Mouse (Mus musculus) MEL (cell line): ENCODE measurements around the gene Gm45808. TPM values are rescaled to one million over a fixed set of nuclear protein-coding genes. Genes with fewer than 3 reads are reported as not detected.
"Not testable (repeated sequence)": the region's sequence is repeated elsewhere in the genome, so short reads cannot be mapped to it uniquely, and the experiment has no call there.

ENCODE experiments used
- DNase-seq: peaks from one replicate; pipeline ENCODE4 v3.0.0; 2011; ENCODE audit warnings: low read depth, low spot score
- H3K27ac ChIP-seq: 2 replicates; pipeline ENCODE4 v1.5.1; 2012; ENCODE audit warnings: low read depth, mild to moderate bottlenecking, control low read depth, low read length, moderate library complexity; ENCODE audit not compliant: control insufficient read depth
- H3K27me3 ChIP-seq, 2 experiments: fragments of 150-350 bp in 1 of 2; sonication (generic) in 1 of 2; 2 replicates each; pipeline ENCODE4 v1.6.1; 2012; ENCODE audit warnings: low read length in 2 of 2, mild to moderate bottlenecking in 2 of 2, improper control_type of control experiment in 1 of 2, moderate library complexity in 1 of 2; ENCODE audit not compliant: insufficient read depth in 2 of 2, control insufficient read depth in 1 of 2
- H3K36me3 ChIP-seq, 2 experiments: 2 replicates each; pipeline ENCODE4 v1.6.1; 2012 to 2014; ENCODE audit warnings: low read length in 2 of 2, improper control_type of control experiment in 1 of 2, inconsistent platforms in 1 of 2, mild to moderate bottlenecking in 1 of 2; ENCODE audit not compliant: insufficient read depth in 2 of 2, control insufficient read depth in 1 of 2
- H3K4me1 ChIP-seq, 2 experiments: fragments of 150-350 bp in 1 of 2; sonication (generic) in 1 of 2; 2 replicates each; pipeline ENCODE4 v1.6.1; 2012; ENCODE audit warnings: low read length in 2 of 2, improper control_type of control experiment in 1 of 2, mild to moderate bottlenecking in 1 of 2; ENCODE audit not compliant: insufficient read depth in 2 of 2, control insufficient read depth in 1 of 2
- H3K4me3 ChIP-seq, 2 experiments: fragments of 150-350 bp in 1 of 2; sonication (generic) in 1 of 2; 2 replicates each; pipeline ENCODE4 v1.5.1; 2012; ENCODE audit warnings: low read depth in 2 of 2, low read length in 2 of 2, mild to moderate bottlenecking in 2 of 2, moderate library complexity in 2 of 2, control low read depth in 1 of 2, improper control_type of control experiment in 1 of 2; ENCODE audit not compliant: control insufficient read depth in 1 of 2, insufficient read depth in 1 of 2
- H3K79me2 ChIP-seq: 2 replicates; pipeline ENCODE4 v1.6.1; 2012; ENCODE audit warnings: mild to moderate bottlenecking, low read length, moderate library complexity; ENCODE audit not compliant: control insufficient read depth, poor library complexity, insufficient read depth
- H3K9ac ChIP-seq: 2 replicates; pipeline ENCODE4 v1.6.1; 2012; ENCODE audit warnings: low read depth, mild to moderate bottlenecking, control low read depth, low read length, moderate library complexity; ENCODE audit not compliant: control insufficient read depth, poor library complexity, severe bottlenecking
- H3K9me3 ChIP-seq: fragments of 150-350 bp; sonication (generic); replicated peaks from 2 replicates; pipeline ENCODE4 v1.6.1; 2012; ENCODE audit warnings: mild to moderate bottlenecking, low read length, improper control_type of control experiment, moderate library complexity; ENCODE audit not compliant: insufficient read depth
- CHD1 ChIP-seq: IDR thresholded peaks from 2 replicates; pipeline ENCODE4 v1.6.1; 2012; ENCODE audit warnings: low read depth, mild to moderate bottlenecking, inconsistent platforms, low read length, improper control_type of control experiment
- CHD2 ChIP-seq: IDR thresholded peaks from 2 replicates; pipeline ENCODE4 v1.6.1; 2011; ENCODE audit warnings: low read length, improper control_type of control experiment
- ELF1 ChIP-seq: IDR thresholded peaks from 2 replicates; pipeline ENCODE4 v1.6.1; 2014; ENCODE audit warnings: low read depth, mild to moderate bottlenecking, inconsistent platforms, low read length, improper control_type of control experiment, moderate library complexity
- EP300 ChIP-seq, 2 experiments: IDR thresholded peaks; 2 replicates each; pipeline ENCODE4 v1.6.1; 2011; ENCODE audit warnings: improper control_type of control experiment in 2 of 2, low read length in 2 of 2, low read depth in 1 of 2, mild to moderate bottlenecking in 1 of 2
- MAZ ChIP-seq: IDR thresholded peaks from 2 replicates; pipeline ENCODE4 v1.6.1; 2012; ENCODE audit warnings: low read depth, mild to moderate bottlenecking, inconsistent platforms, low read length, improper control_type of control experiment
- MYC ChIP-seq: IDR thresholded peaks from 2 replicates; pipeline ENCODE4 v1.6.1; 2011; ENCODE audit warnings: low read depth, mild to moderate bottlenecking, low read length, improper control_type of control experiment, moderate library complexity
- POLR2A ChIP-seq, 2 experiments: IDR thresholded peaks; 2 replicates each; pipeline ENCODE4 v1.6.1; 2011 to 2012; ENCODE audit warnings: low read length in 2 of 2, mild to moderate bottlenecking in 2 of 2, control low read depth in 1 of 2, improper control_type of control experiment in 1 of 2, low read depth in 1 of 2, moderate library complexity in 1 of 2; ENCODE audit not compliant: control insufficient read depth in 1 of 2, insufficient read depth in 1 of 2, poor library complexity in 1 of 2
- RAD21 ChIP-seq: IDR thresholded peaks from 2 replicates; pipeline ENCODE4 v1.6.1; 2011; ENCODE audit warnings: mild to moderate bottlenecking, low read depth, low read length, improper control_type of control experiment
- RCOR1 ChIP-seq: IDR thresholded peaks from 2 replicates; pipeline ENCODE4 v1.6.1; 2012; ENCODE audit warnings: low read depth, mild to moderate bottlenecking, inconsistent platforms, low read length, improper control_type of control experiment
- SIN3A ChIP-seq: IDR thresholded peaks from 2 replicates; pipeline ENCODE4 v1.6.1; 2012; ENCODE audit warnings: low read length, improper control_type of control experiment, inconsistent platforms
- SMC3 ChIP-seq: IDR thresholded peaks from 2 replicates; pipeline ENCODE4 v1.6.1; 2011; ENCODE audit warnings: low read depth, low read length, improper control_type of control experiment
- TBP ChIP-seq: IDR thresholded peaks from 2 replicates; pipeline ENCODE4 v1.8.0; 2011; ENCODE audit warnings: low read depth, low read length, improper control_type of control experiment
- TCF12 ChIP-seq: IDR thresholded peaks from 2 replicates; pipeline ENCODE4 v1.6.1; 2014; ENCODE audit warnings: low read depth, mild to moderate bottlenecking, inconsistent platforms, low read length, improper control_type of control experiment, moderate library complexity
- USF2 ChIP-seq, 2 experiments: IDR thresholded peaks; 2 replicates each; pipeline ENCODE4 v1.6.1; 2011 to 2012; ENCODE audit warnings: improper control_type of control experiment in 2 of 2, low read length in 2 of 2, borderline replicate concordance in 1 of 2, inconsistent platforms in 1 of 2, low read depth in 1 of 2, mild to moderate bottlenecking in 1 of 2; ENCODE audit not compliant: insufficient read depth in 1 of 2
- ZC3H11A ChIP-seq: IDR thresholded peaks from 2 replicates; pipeline ENCODE4 v1.6.1; 2012; ENCODE audit warnings: low read depth, mild to moderate bottlenecking, inconsistent platforms, low read length, improper control_type of control experiment
- ZKSCAN1 ChIP-seq: IDR thresholded peaks from 2 replicates; pipeline ENCODE4 v1.6.1; 2012; ENCODE audit warnings: low read depth, mild to moderate bottlenecking, inconsistent platforms, low read length, improper control_type of control experiment, moderate library complexity
- ZNF384 ChIP-seq: IDR thresholded peaks from 2 replicates; pipeline ENCODE4 v1.6.1; 2012; ENCODE audit warnings: low read depth, mild to moderate bottlenecking, inconsistent platforms, low read length, improper control_type of control experiment
- polyA plus RNA-seq, 2 experiments: library from polyadenylated mRNA; stranded (reverse) in 1 of 2; unstranded in 1 of 2; fragments of >175 nt in 1 of 2; fragments of >200 nt in 1 of 2; gene quantifications; 2 replicates each; pipeline versions ENCODE4 v1.2.1 to v1.2.4; 2012; ENCODE audit warnings: low replicate concordance in 2 of 2, low read depth in 1 of 2; ENCODE audit not compliant: insufficient read length in 2 of 2, insufficient read depth in 1 of 2, missing spikeins in 1 of 2
- total RNA-seq: library from RNA; depleted of rRNA; stranded (reverse); fragments of 300-350 nt; gene quantifications from 2 replicates; pipeline ENCODE4 v1.2.3, GENCODE M21; 2012

Gm45808 gene
- total and polyA plus RNA-seq, 3 experiments: not detected

GRCm38 (mm10) chr7:45530643-45531042 is 44.0 kb upstream of the Gm45808 start:
- Histone ChIP-seq H3K36me3 (peaks cover 0 to 10% of the 10 kb centered on the region in 2 experiments; a peak in 2 of 4 replicates), H3K9me3 (no peaks in the 10 kb centered on the region), H3K9ac (no peak overlapping the region), H3K4me1 (peaks cover 0 to 14% of the 10 kb centered on the region in 2 experiments; a peak in 3 of 4 replicates), H3K27me3 (peaks cover 0 to 5% of the 10 kb centered on the region in 2 experiments; a peak in 2 of 4 replicates), H3K27ac (no peak overlapping the region), H3K4me3 (no peak overlapping the region), H3K79me2 (peaks cover 4% of the 10 kb centered on the region)
- TF ChIP-seq TCF12 (no peak), MAZ (no peak), EP300 (IDR thresholded peaks at IDR 0.05; ENCODE audit: low read depth in 1 of 2, low read length in 2 of 2) (no peak), RAD21 (no peak), ZKSCAN1 (no peak), USF2 (IDR thresholded peaks at IDR 0.05; ENCODE audit: borderline replicate concordance in 1 of 2, insufficient read depth in 1 of 2, low read depth in 1 of 2, low read length in 2 of 2) (no peak), MYC (no peak), CHD1 (no peak), SMC3 (no peak), CHD2 (no peak), RCOR1 (no peak), POLR2A (IDR thresholded peaks at IDR 0.05; ENCODE audit: control insufficient read depth in 1 of 2, insufficient read depth in 1 of 2, low read depth in 1 of 2, low read length in 2 of 2, poor library complexity in 1 of 2) (no peak), ZC3H11A (no peak)
- no peak for DNase-seq

DNA sequence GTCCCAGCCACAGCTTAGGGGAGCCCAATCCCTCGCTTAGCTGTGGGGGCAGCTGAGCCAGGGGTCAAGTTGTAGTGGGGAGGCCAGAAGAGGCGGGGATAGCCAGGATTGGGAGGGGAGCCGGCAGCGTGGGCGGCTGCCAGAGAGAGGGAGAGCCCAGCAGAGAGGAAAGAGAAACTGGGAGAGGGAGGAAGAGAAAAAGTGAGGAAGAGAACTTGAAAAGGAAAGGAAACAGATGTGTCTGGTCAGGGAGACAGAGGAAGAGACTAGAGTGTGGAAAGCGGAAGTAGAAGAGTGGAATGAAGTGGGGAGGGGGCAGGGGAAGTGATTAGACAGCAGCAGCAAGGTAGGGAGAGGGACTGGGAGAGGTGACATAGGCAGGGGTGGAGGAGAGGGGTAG is 42.9 kb upstream of the Gm45808 start:
- H3K4me3 ChIP-seq: peak overlapping the region; percentile 34 to 36

GRCm38 (mm10) chr7:45527169-45527568 is 40.6 kb upstream of the Gm45808 start:
- H3K9me3 ChIP-seq, H3K27me3 ChIP-seq, DNase-seq: not testable (repeated sequence)
- Histone ChIP-seq H3K79me2 (peaks cover 27% of the 10 kb centered on the region), H3K4me3 (peak overlapping the region; percentile 59 to 95; a peak in 3 of 4 replicates), H3K27ac (peak overlapping the region; percentile 95), H3K9ac (peak overlapping the region; percentile 63), H3K4me1 (peaks cover 0 to 23% of the 10 kb centered on the region in 2 experiments; a peak in 3 of 4 replicates), H3K36me3 (peaks cover 0 to 29% of the 10 kb centered on the region in 2 experiments; a peak in 2 of 4 replicates)
- TF ChIP-seq ZNF384 (peak; percentile 56; the same call in 1 of the 2 replicates), TBP (peak; percentile 66)

More for the DNA sequence above, 42.9 kb upstream of the Gm45808 start:
- peak; percentile 72 for DNase-seq
- TF ChIP-seq ELF1 (peak; percentile 59), CHD1 (no peak), SIN3A (0 out of 2 replicates have a peak, but pooled peaks have one; percentile 20)
- peaks cover 0 to 15% of the 10 kb centered on the region in 2 experiments; a peak in 3 of 4 replicates for H3K4me1 ChIP-seq
- peak overlapping the region; percentile 68 for H3K9ac ChIP-seq
- H3K9me3 ChIP-seq: no peaks in the 10 kb centered on the region
- 0 out of 2 replicates have a peak overlapping the region, but pooled peaks have one; percentile 15 for H3K27ac ChIP-seq
- H3K36me3 ChIP-seq: peaks cover 0 to 12% of the 10 kb centered on the region in 2 experiments; a peak in 2 of 4 replicates
- H3K27me3 ChIP-seq: peaks cover 0 to 5% of the 10 kb centered on the region in 2 experiments; a peak in 2 of 4 replicates
- H3K79me2 ChIP-seq: peaks cover 13% of the 10 kb centered on the region
